Mouse (Mus musculus) brown adipose tissue, adult 24 weeks (tissue): Measurements from ENCODE around the gene Kmt2e. TPM values are rescaled to one million over a fixed set of nuclear protein-coding genes. Genes with fewer than 3 reads are reported as not detected.
A peak's percentile ranks its signal among the peaks of the same experiment; 100 is the strongest.

Experiments
- H3K27ac ChIP-seq: fragments of 200-500 bp; replicated peaks from 2 replicates; pipeline ENCODE4 v1.5.1; 2012; ENCODE audit warnings: low read depth, mild to moderate bottlenecking, low read length
- H3K4me1 ChIP-seq: fragments of 200-500 bp; 2 replicates; pipeline ENCODE4 v1.6.1; 2012; ENCODE audit warnings: low read length, mixed read lengths; ENCODE audit not compliant: control insufficient read depth, insufficient read depth, insufficient read length
- H3K4me3 ChIP-seq: fragments of 200-500 bp; 2 replicates; pipeline ENCODE4 v1.5.1; 2012; ENCODE audit warnings: low read depth, mild to moderate bottlenecking, low read length, moderate library complexity; ENCODE audit not compliant: insufficient read depth
- polyA plus RNA-seq: library from polyadenylated mRNA; stranded (reverse); fragments of >200 nt; gene quantifications from 2 replicates; pipeline ENCODE4 v1.2.4, GENCODE M21; 2012; ENCODE audit not compliant: missing spikeins, insufficient read depth, insufficient read length

The Kmt2e gene
- polyA plus RNA-seq: 35.5 and 36.9 TPM in 2 replicates

GRCm38 (mm10) chr5:23433720-23434597 lies at the start of gene Kmt2e:
Gene Kmt2e (plus strand): TSS chr5:23434441.
- Histone ChIP-seq H3K4me3 (peak within 1 kb of the TSS; percentile 82), H3K27ac (peak within 1 kb of the TSS; percentile 100), H3K4me1 (peaks cover 3% of the 10 kb centered on the region)

GRCm38 (mm10) chr5:23385136-23385535 lies 49.1 kb upstream of the Kmt2e start:
- H3K27ac ChIP-seq: no peak overlapping the region
- no peak overlapping the region for H3K4me3 ChIP-seq
- H3K4me1 ChIP-seq: peaks cover 2% of the 10 kb centered on the region

- H3K27ac ChIP-seq: no peak overlapping the region; the same call in 1 of the 2 replicates
- H3K4me1 ChIP-seq: peaks cover 2% of the 10 kb centered on the region
- H3K4me3 ChIP-seq: no peak overlapping the region
These were observed 48.5 kb upstream of the Kmt2e start for GRCm38 (mm10) chr5:23385763-23386217.

- H3K27ac ChIP-seq: peak overlapping the region; percentile 77
- H3K4me3 ChIP-seq: peak overlapping the region; percentile 48
- H3K4me1 ChIP-seq: peaks cover 2% of the 10 kb centered on the region
These were observed 47.5 kb upstream of the Kmt2e start for GRCm38 (mm10) chr5:23386562-23387312.

- Histone ChIP-seq H3K27ac (peak overlapping the region; percentile 71), H3K4me1 (peaks cover 2% of the 10 kb centered on the region), H3K4me3 (no peak overlapping the region)
These were observed 47.0 kb upstream of the Kmt2e start for GRCm38 (mm10) chr5:23387313-23387666.

GRCm38 (mm10) chr5:23388091-23388490 lies 46.1 kb upstream of the Kmt2e start:
- Histone ChIP-seq H3K4me1 (peaks cover 2% of the 10 kb centered on the region), H3K27ac (peak overlapping the region; percentile 71), H3K4me3 (no peak overlapping the region)

GRCm38 (mm10) chr5:23389601-23390305 lies 44.5 kb upstream of the Kmt2e start:
- Histone ChIP-seq H3K4me3 (no peak overlapping the region), H3K27ac (no peak overlapping the region), H3K4me1 (peaks cover 7% of the 10 kb centered on the region)

- Histone ChIP-seq H3K27ac (no peak overlapping the region), H3K4me1 (peaks cover 9% of the 10 kb centered on the region), H3K4me3 (no peak overlapping the region)
These were observed 42.5 kb upstream of the Kmt2e start for GRCm38 (mm10) chr5:23391714-23392113.

GRCm38 (mm10) chr5:23393870-23394269 lies 40.4 kb upstream of the Kmt2e start:
- Histone ChIP-seq H3K4me3 (no peak overlapping the region), H3K27ac (no peak overlapping the region), H3K4me1 (peaks cover 7% of the 10 kb centered on the region; the same call in 1 of the 2 replicates)

GRCm38 (mm10) chr5:23394366-23395145 lies 39.7 kb upstream of the Kmt2e start:
- Histone ChIP-seq H3K4me1 (peaks cover 7% of the 10 kb centered on the region; the same call in 1 of the 2 replicates), H3K4me3 (no peak overlapping the region), H3K27ac (peak overlapping the region; percentile 4; the same call in 1 of the 2 replicates)

- Histone ChIP-seq H3K27ac (no peak overlapping the region), H3K4me1 (peaks cover 7% of the 10 kb centered on the region; the same call in 1 of the 2 replicates), H3K4me3 (no peak overlapping the region)
These were observed 38.5 kb upstream of the Kmt2e start for GRCm38 (mm10) chr5:23395721-23396120.

- H3K4me1 ChIP-seq: peaks cover 7% of the 10 kb centered on the region; the same call in 1 of the 2 replicates
- no peak overlapping the region for H3K27ac ChIP-seq
- no peak overlapping the region for H3K4me3 ChIP-seq
These were observed 37.5 kb upstream of the Kmt2e start for GRCm38 (mm10) chr5:23396756-23397155.

GRCm38 (mm10) chr5:23400156-23400555 lies 34.1 kb upstream of the Kmt2e start:
- Histone ChIP-seq H3K4me1 (no peaks in the 10 kb centered on the region), H3K27ac (no peak overlapping the region), H3K4me3 (no peak overlapping the region)

- no peaks in the 10 kb centered on the region for H3K4me1 ChIP-seq
- no peak overlapping the region for H3K4me3 ChIP-seq
- H3K27ac ChIP-seq: no peak overlapping the region
These were observed 33.4 kb upstream of the Kmt2e start for GRCm38 (mm10) chr5:23400868-23401267.
